Mouse (Mus musculus) E14TG2a.4 (cell line): Measurements from ENCODE around the gene Pdzd2.

Experiments used
- H3K27me3 ChIP-seq: 2 replicates; pipeline ENCODE4 v1.6.1; 2014; ENCODE audit warnings: low read length, control low read depth; ENCODE audit not compliant: insufficient read depth
- H3K36me3 ChIP-seq: 2 replicates; pipeline ENCODE4 v1.6.1; 2014; ENCODE audit warnings: low read length, control low read depth; ENCODE audit not compliant: insufficient read depth
- H3K4me1 ChIP-seq: replicated peaks from 2 replicates; pipeline ENCODE4 v1.6.1; 2014; ENCODE audit warnings: low read depth, low read length, control low read depth
- H3K4me3 ChIP-seq: replicated peaks from 2 replicates; pipeline ENCODE4 v1.5.1; 2014; ENCODE audit warnings: mild to moderate bottlenecking, low read length
- H3K9me3 ChIP-seq: 2 replicates; pipeline ENCODE4 v1.6.1; 2014; ENCODE audit warnings: low read length, control low read depth
- CTCF ChIP-seq: conservative IDR thresholded peaks from 2 replicates; pipeline ENCODE4 v1.5.1; 2014; ENCODE audit warnings: low read length
- NANOG ChIP-seq: IDR thresholded peaks from 2 replicates; pipeline ENCODE4 v1.6.1; 2014; ENCODE audit warnings: borderline replicate concordance, low read length, mixed read lengths
- POU5F1 ChIP-seq: IDR thresholded peaks from 2 replicates; pipeline ENCODE4 v1.6.1; 2014; ENCODE audit warnings: low read length, borderline replicate concordance

Gene Pdzd2

GRCm38 (mm10) chr15:12520292-12520691, 219.4 kb downstream of the Pdzd2 start:
- no peak overlapping the region for H3K4me3 ChIP-seq

GRCm38 (mm10) chr15:12518370-12518973, 221.3 kb downstream of the Pdzd2 start:
- TF ChIP-seq CTCF (no peak), NANOG (no peak), POU5F1 (no peak)
- H3K4me1 ChIP-seq: peaks cover 36% of the 10 kb centered on the region
- peaks cover 4% of the 10 kb centered on the region; the same call in 1 of the 2 replicates for H3K27me3 ChIP-seq
- H3K36me3 ChIP-seq: no peaks in the 10 kb centered on the region
- H3K4me3 ChIP-seq: peak overlapping the region; percentile 51
- no peaks in the 10 kb centered on the region for H3K9me3 ChIP-seq

More at GRCm38 (mm10) chr15:12520292-12520691, 219.4 kb downstream of the Pdzd2 start:
- H3K27me3 ChIP-seq: peaks cover 4% of the 10 kb centered on the region; the same call in 1 of the 2 replicates
- peaks cover 24% of the 10 kb centered on the region for H3K4me1 ChIP-seq
- H3K36me3 ChIP-seq: no peaks in the 10 kb centered on the region
- no peak for TF ChIP-seq NANOG
- TF ChIP-seq CTCF: no peak
- no peak for TF ChIP-seq POU5F1
- no peaks in the 10 kb centered on the region for H3K9me3 ChIP-seq

- H3K4me1 ChIP-seq: peaks cover 36% of the 10 kb centered on the region
- H3K36me3 ChIP-seq: no peaks in the 10 kb centered on the region
- peaks cover 4% of the 10 kb centered on the region; the same call in 1 of the 2 replicates for H3K27me3 ChIP-seq
- no peaks in the 10 kb centered on the region for H3K9me3 ChIP-seq
- no peak for TF ChIP-seq NANOG
- no peak for TF ChIP-seq POU5F1
- TF ChIP-seq CTCF: no peak
- no peak overlapping the region for H3K4me3 ChIP-seq
Measured at GRCm38 (mm10) chr15:12517314-12517813, 222.4 kb downstream of the Pdzd2 start.

- H3K9me3 ChIP-seq: no peaks in the 10 kb centered on the region
- TF ChIP-seq POU5F1: no peak
- peaks cover 41% of the 10 kb centered on the region for H3K4me1 ChIP-seq
- no peaks in the 10 kb centered on the region for H3K27me3 ChIP-seq
- no peak overlapping the region for H3K4me3 ChIP-seq
- H3K36me3 ChIP-seq: no peaks in the 10 kb centered on the region
Measured at GRCm38 (mm10) chr15:12515272-12515844, 224.4 kb downstream of the Pdzd2 start.

GRCm38 (mm10) chr15:12513526-12513925, 226.2 kb downstream of the Pdzd2 start:
- H3K9me3 ChIP-seq: no peaks in the 10 kb centered on the region
- no peak for TF ChIP-seq CTCF
- TF ChIP-seq POU5F1: no peak
- TF ChIP-seq NANOG: no peak

GRCm38 (mm10) chr15:12508765-12509377, 230.9 kb downstream of the Pdzd2 start:
- no peak for TF ChIP-seq CTCF
- no peak for TF ChIP-seq NANOG
- TF ChIP-seq POU5F1: no peak
- Histone ChIP-seq H3K27me3 (no peaks in the 10 kb centered on the region), H3K36me3 (no peaks in the 10 kb centered on the region), H3K9me3 (no peaks in the 10 kb centered on the region), H3K4me3 (no peak overlapping the region), H3K4me1 (peaks cover 52% of the 10 kb centered on the region)

More at GRCm38 (mm10) chr15:12513526-12513925, 226.2 kb downstream of the Pdzd2 start:
- no peaks in the 10 kb centered on the region for H3K36me3 ChIP-seq
- H3K4me1 ChIP-seq: peaks cover 36% of the 10 kb centered on the region
- H3K27me3 ChIP-seq: no peaks in the 10 kb centered on the region
- H3K4me3 ChIP-seq: no peak overlapping the region

- no peak for TF ChIP-seq POU5F1
- TF ChIP-seq CTCF: no peak
- TF ChIP-seq NANOG: peak; percentile 50; the same call in 1 of the 2 replicates
- no peaks in the 10 kb centered on the region for H3K27me3 ChIP-seq
- peaks cover 61% of the 10 kb centered on the region for H3K4me1 ChIP-seq
- no peaks in the 10 kb centered on the region for H3K9me3 ChIP-seq
- H3K36me3 ChIP-seq: no peaks in the 10 kb centered on the region
- H3K4me3 ChIP-seq: no peak overlapping the region
Measured at GRCm38 (mm10) chr15:12507523-12507922, 232.2 kb downstream of the Pdzd2 start.

- H3K9me3 ChIP-seq: no peaks in the 10 kb centered on the region
- no peaks in the 10 kb centered on the region for H3K27me3 ChIP-seq
- no peak for TF ChIP-seq POU5F1
- no peak for TF ChIP-seq NANOG
- TF ChIP-seq CTCF: no peak
- peaks cover 68% of the 10 kb centered on the region for H3K4me1 ChIP-seq
- H3K4me3 ChIP-seq: no peak overlapping the region
- no peaks in the 10 kb centered on the region for H3K36me3 ChIP-seq
Measured at GRCm38 (mm10) chr15:12506514-12506913, 233.2 kb downstream of the Pdzd2 start.
